Mouse (Mus musculus) thymus, adult 2 months (tissue): ENCODE data around the gene Eya3. TPM values are rescaled to one million over a fixed set of nuclear protein-coding genes. Genes with fewer than 3 reads are reported as not detected.

Experiments used
- DNase-seq: peaks from one replicate; pipeline ENCODE4 v3.0.0; 2021
- H3K27ac ChIP-seq: fragments of 200-500 bp; 2 replicates; pipeline ENCODE4 v1.5.1; 2012; ENCODE audit warnings: low read length, control low read depth; ENCODE audit not compliant: control insufficient read depth, insufficient read depth
- H3K27me3 ChIP-seq: fragments of 200-500 bp; 2 replicates; pipeline ENCODE4 v1.6.1; 2012; ENCODE audit warnings: mild to moderate bottlenecking, low read length, moderate library complexity, mixed read lengths; ENCODE audit not compliant: control insufficient read depth, insufficient read depth
- H3K36me3 ChIP-seq: fragments of 200-500 bp; 2 replicates; pipeline ENCODE4 v1.6.1; 2012; ENCODE audit warnings: mild to moderate bottlenecking, low read length, moderate library complexity; ENCODE audit not compliant: control insufficient read depth, insufficient read depth
- H3K4me1 ChIP-seq: fragments of 200-500 bp; replicated peaks from 2 replicates; pipeline ENCODE4 v1.6.1; 2012; ENCODE audit warnings: low read length; ENCODE audit not compliant: control insufficient read depth, insufficient read depth
- H3K4me3 ChIP-seq: fragments of 200-500 bp; 2 replicates; pipeline ENCODE4 v1.5.1; 2012; ENCODE audit warnings: mild to moderate bottlenecking, low read length, control low read depth, moderate library complexity; ENCODE audit not compliant: control insufficient read depth, insufficient read depth
- CTCF ChIP-seq: fragments of 200-500 bp; IDR thresholded peaks from 2 replicates; pipeline ENCODE4 v1.5.1; 2012; ENCODE audit warnings: mild to moderate bottlenecking, control low read depth, low read length, moderate library complexity, borderline replicate concordance; ENCODE audit not compliant: control insufficient read depth, poor library complexity, insufficient read depth; ENCODE audit errors: extremely low read depth
- POLR2A ChIP-seq: fragments of 200-500 bp; IDR thresholded peaks from 2 replicates; pipeline ENCODE4 v1.6.1; 2012; ENCODE audit warnings: mild to moderate bottlenecking, low read length, control low read depth, moderate library complexity; ENCODE audit not compliant: control insufficient read depth, poor library complexity, insufficient read depth; ENCODE audit errors: extremely low read depth
- WGBS: fragments of 180-500 bp; shearing (Covaris S2); methylation state at CpG from one replicate; pipeline ENCODE4 v1.1.7; 2018; 5-methylcytosine and 5-hydroxymethylcytosine counted together
- polyA plus RNA-seq: library from polyadenylated mRNA; depleted of rRNA; stranded (reverse); fragments of >200 nt; gene quantifications from 2 replicates; pipeline ENCODE4 v1.2.3, GENCODE M21; 2012

Eya3 gene
- polyA plus RNA-seq, 1 experiment: 63.6 TPM

- Histone ChIP-seq H3K4me1 (peaks cover 23% of the 10 kb centered on the region), H3K27ac (no peak overlapping the region), H3K36me3 (no peaks in the 10 kb centered on the region), H3K4me3 (no peak overlapping the region), H3K27me3 (no peaks in the 10 kb centered on the region)
- DNase-seq: no peak
- TF ChIP-seq POLR2A (no peak), CTCF (no peak)
- 94% methylated on average over 11 of the region's 11 CpGs for WGBS
These were observed 105.5 kb downstream of the Eya3 start for GRCm38 (mm10) chr4:132743992-132744911.

GRCm38 (mm10) chr4:132746911-132747517, 108.2 kb downstream of the Eya3 start:
- DNase-seq: no peak
- WGBS: 68% methylated on average over 9 of the region's 9 CpGs
- no peaks in the 10 kb centered on the region for H3K27me3 ChIP-seq
- TF ChIP-seq POLR2A (no peak), CTCF (no peak)
- H3K4me1 ChIP-seq: peaks cover 19% of the 10 kb centered on the region
- H3K27ac ChIP-seq: peak overlapping the region; percentile 53; the same call in 1 of the 2 replicates
- H3K4me3 ChIP-seq: peak overlapping the region; percentile 5; the same call in 1 of the 2 replicates
- no peaks in the 10 kb centered on the region for H3K36me3 ChIP-seq

GRCm38 (mm10) chr4:132747664-132748259, 109.0 kb downstream of the Eya3 start:
- Histone ChIP-seq H3K4me1 (peaks cover 19% of the 10 kb centered on the region), H3K4me3 (peak overlapping the region; percentile 5), H3K27ac (peak overlapping the region; percentile 53; the same call in 1 of the 2 replicates), H3K27me3 (no peaks in the 10 kb centered on the region), H3K36me3 (no peaks in the 10 kb centered on the region)
- peak; percentile 30 for DNase-seq
- 24% methylated on average over 9 of the region's 9 CpGs for WGBS
- TF ChIP-seq POLR2A (no peak), CTCF (no peak)

- no peaks in the 10 kb centered on the region for H3K27me3 ChIP-seq
- H3K27ac ChIP-seq: no peak overlapping the region; the same call in 1 of the 2 replicates
- no peak for DNase-seq
- no peaks in the 10 kb centered on the region for H3K36me3 ChIP-seq
- WGBS: 58% methylated on average over 4 of the region's 4 CpGs
- peaks cover 19% of the 10 kb centered on the region for H3K4me1 ChIP-seq
- no peak overlapping the region for H3K4me3 ChIP-seq
- TF ChIP-seq CTCF (no peak), POLR2A (no peak)
These were observed 110.0 kb downstream of the Eya3 start for GRCm38 (mm10) chr4:132748778-132749177.

- Histone ChIP-seq H3K27me3 (no peaks in the 10 kb centered on the region), H3K36me3 (no peaks in the 10 kb centered on the region), H3K27ac (no peak overlapping the region), H3K4me3 (no peak overlapping the region), H3K4me1 (peaks cover 19% of the 10 kb centered on the region)
- no peak for TF ChIP-seq CTCF
- TF ChIP-seq POLR2A: no peak
- 87% methylated on average over 6 of the region's 6 CpGs for WGBS
- no peak for DNase-seq
These were observed 110.6 kb downstream of the Eya3 start for GRCm38 (mm10) chr4:132749258-132749982.

GRCm38 (mm10) chr4:132752992-132753391, 114.2 kb downstream of the Eya3 start:
- 84% methylated on average over 6 of the region's 6 CpGs for WGBS
- TF ChIP-seq POLR2A: no peak
- no peak for TF ChIP-seq CTCF
- Histone ChIP-seq H3K4me3 (no peak overlapping the region), H3K27me3 (no peaks in the 10 kb centered on the region; the same call in 1 of the 2 replicates), H3K27ac (no peak overlapping the region), H3K4me1 (peaks cover 10% of the 10 kb centered on the region), H3K36me3 (no peaks in the 10 kb centered on the region)
- no peak for DNase-seq
